26 mouse cellular contexts compared by ENCODE assay signal in genomic region chr2:3456590-3456989, GRCm38 (mm10). TPM values are rescaled to one million over a fixed set of nuclear protein-coding genes. Genes with fewer than 3 reads are reported as not detected.
DNase-seq lines count a peak whose midpoint lies in the region; ATAC-seq and TF ChIP-seq lines count a peak whose summit lies in the region.
"Had no signal": no experiment of that assay in that cellular context is flagged by ENCODE, and none has a peak within 500 bp of the region (broad histone marks: within the 10 kb centered on the region; RNA-seq: fewer than 3 reads in every experiment).

No protein-coding gene starts in this region.

- DNase-seq in embryo, embryonic 11 days, result peak; percentile 5
- no peak for DNase-seq in embryo, embryonic 10.5 days (ENCODE audit: low spot score)
- DNase-seq in lung, postnatal 0 days (ENCODE audit: low spot score), result no peak
- DNase-seq in lung, postnatal 4 days, result no peak
- peak; percentile 31 for DNase-seq in R1 (ENCODE audit: low read depth, low spot score)
- DNase-seq in T-cell, adult 2 months (ENCODE audit: low spot score), result no peak
- no peak for DNase-seq in heart, adult 9 months (ENCODE audit: low spot score in 2 of 2)
- DNase-seq: adrenal gland, postnatal 25 days; cerebellum, adult 9-10 months; heart, adult 2 months; kidney, adult 9 months; layer of hippocampus, postnatal 36 days; left cerebral cortex, postnatal 4 days; liver, embryonic 13.5 days; lung, postnatal 14 days; right cerebral cortex, adult 18-20 months; spleen, adult 18-20 months had no signal

- H3K9ac ChIP-seq in lung, postnatal 0 days (replicated peaks; ENCODE audit: low read depth), result no peak overlapping the region
- H3K9ac ChIP-seq: forebrain, embryonic 15.5 days; liver, embryonic 13.5 days; stomach, embryonic 15.5 days had no signal

- no peaks in the 10 kb centered on the region for H3K4me1 ChIP-seq in lung, postnatal 0 days (ENCODE audit: insufficient read depth, low read depth, low read length)
- H3K4me1 ChIP-seq: embryonic facial prominence, embryonic 10.5 days; forebrain, embryonic 15.5 days; liver, embryonic 13.5 days; stomach, embryonic 15.5 days had no signal

- H3K36me3 ChIP-seq in lung, postnatal 0 days (ENCODE audit: insufficient read depth, low read length), result no peaks in the 10 kb centered on the region

- no peak overlapping the region for H3K4me3 ChIP-seq in lung, postnatal 0 days (ENCODE audit: low read depth, low read length)
- H3K4me3 ChIP-seq: embryonic facial prominence, embryonic 10.5 days; erythroblast, embryonic 14.5 days; forebrain, embryonic 15.5 days; heart, adult 2 months; liver, embryonic 13.5 days; myocyte; stomach, embryonic 15.5 days had no signal

- peak; percentile 19; the same call in 1 of the 2 replicates for TF ChIP-seq CTCF in lung, postnatal 0 days (IDR thresholded peaks at IDR 0.05)

- ATAC-seq in lung, postnatal 0 days, result no peak
- peak; percentile 73 for ATAC-seq in megakaryocyte-erythroid progenitor cell, adult 5-6 weeks (replicated peaks; ENCODE audit: low FRiP score, low TSS enrichment, poor library complexity, severe bottlenecking)
- ATAC-seq: forebrain, embryonic 15.5 days; inflammation-experienced regulatory T-cells, adult 6 months had no signal

- H3K9me3 ChIP-seq in lung, postnatal 0 days (ENCODE audit: low read length), result no peaks in the 10 kb centered on the region
- H3K9me3 ChIP-seq: embryonic facial prominence, embryonic 10.5 days; forebrain, embryonic 15.5 days; liver, embryonic 13.5 days; stomach, embryonic 15.5 days had no signal

- WGBS in lung, postnatal 0 days, result 71% methylated on average over 4 of the region's 4 CpGs

- TF ChIP-seq EP300 in lung, postnatal 0 days (IDR thresholded peaks at IDR 0.05), result no peak

- H3K27ac ChIP-seq in lung, postnatal 0 days (ENCODE audit: low read length), result no peak overlapping the region
- H3K27ac ChIP-seq: embryonic facial prominence, embryonic 10.5 days; forebrain, embryonic 15.5 days; heart, adult 2 months; liver, embryonic 13.5 days; stomach, embryonic 15.5 days had no signal

- H3K27me3 ChIP-seq in lung, postnatal 0 days (replicated peaks; ENCODE audit: insufficient read depth, low read length), result no peaks in the 10 kb centered on the region
- H3K27me3 ChIP-seq: forebrain, embryonic 15.5 days; liver, embryonic 13.5 days; stomach, embryonic 15.5 days had no signal

- no peak overlapping the region for H3K4me2 ChIP-seq in lung, postnatal 0 days (replicated peaks; ENCODE audit: low read depth, low read length)
- H3K4me2 ChIP-seq: forebrain, embryonic 15.5 days; liver, embryonic 13.5 days; midbrain, embryonic 11.5 days; stomach, embryonic 15.5 days had no signal

RNA-seq across cellular contexts. Expression of gene Suv39h2, which starts 18.2 kb away (rescaled TPM):
- 1.3 and 1.6 TPM in 2 replicates for polyA plus RNA-seq in lung, postnatal 0 days (2015; fragmentation: Nextera tagmentation; extraction: Ambion mirVana)
- 17.9 and 19.2 TPM in 2 replicates for total RNA-seq in megakaryocyte-erythroid progenitor cell, adult 5-6 weeks (2014; fragmentation: Nextera tagmentation)
- total RNA-seq in megakaryocyte-erythroid progenitor cell, adult 5-6 weeks (2017), result 15.7 and 18.2 TPM in 2 replicates

RNA-seq across cellular contexts. Expression of gene Dclre1c, which starts 32.7 kb away (rescaled TPM):
- 3.0 and 4.0 TPM in 2 replicates for polyA plus RNA-seq in lung, postnatal 0 days (2015; fragmentation: Nextera tagmentation; extraction: Ambion mirVana)
- total RNA-seq in megakaryocyte-erythroid progenitor cell, adult 5-6 weeks (2014; fragmentation: Nextera tagmentation), result 26.4 and 28.3 TPM in 2 replicates
- total RNA-seq in megakaryocyte-erythroid progenitor cell, adult 5-6 weeks (2017), result 10.6 and 13.3 TPM in 2 replicates

RNA-seq across cellular contexts. Expression of gene Meig1, which starts 34.1 kb away (rescaled TPM):
- polyA plus RNA-seq in lung, postnatal 0 days (2015; fragmentation: Nextera tagmentation; extraction: Ambion mirVana), result 27.0 and 34.6 TPM in 2 replicates
- total RNA-seq in megakaryocyte-erythroid progenitor cell, adult 5-6 weeks (2014; fragmentation: Nextera tagmentation), result not detected in 2 replicates
- not detected in 2 replicates for total RNA-seq in megakaryocyte-erythroid progenitor cell, adult 5-6 weeks (2017)
- polyA plus RNA-seq: erythroblast, embryonic 14.5 days; inflammation-experienced regulatory T-cells, adult 6 months; large intestine, adult 2 months; liver, embryonic 13.5 days; midbrain, embryonic 11.5 days had no signal

RNA-seq across cellular contexts. Expression of gene Gm45902, which starts 56.0 kb away (rescaled TPM):
- polyA plus RNA-seq in lung, postnatal 0 days (2015; fragmentation: Nextera tagmentation; extraction: Ambion mirVana), result 0.94 and 1.0 TPM in 2 replicates
- total RNA-seq in megakaryocyte-erythroid progenitor cell, adult 5-6 weeks (2014; fragmentation: Nextera tagmentation), result 7.3 and 8.1 TPM in 2 replicates
- total RNA-seq in megakaryocyte-erythroid progenitor cell, adult 5-6 weeks (2017), result 11.1 and 13.0 TPM in 2 replicates

RNA-seq across cellular contexts. Expression of gene Hspa14, which starts 56.0 kb away (rescaled TPM):
- polyA plus RNA-seq in lung, postnatal 0 days (2015; fragmentation: Nextera tagmentation; extraction: Ambion mirVana), result 46.8 and 46.9 TPM in 2 replicates
- total RNA-seq in megakaryocyte-erythroid progenitor cell, adult 5-6 weeks (2014; fragmentation: Nextera tagmentation), result 119 and 121 TPM in 2 replicates
- 161 and 179 TPM in 2 replicates for total RNA-seq in megakaryocyte-erythroid progenitor cell, adult 5-6 weeks (2017)

Comparison
In these comparisons a context has a peak if more than half of its experiments do, and no peak if none do; other contexts are left out.
1. DNase-seq: peak in embryo, embryonic 11 days (single experiment) and R1 (single experiment); none in embryo, embryonic 10.5 days (single experiment), lung, postnatal 0 days (single experiment), lung, postnatal 4 days (0 of 2), T-cell, adult 2 months (single experiment) and heart, adult 9 months (0 of 2).